Mouse (Mus musculus): ENCODE results near the gene Usp19. TPM values are rescaled to one million over a fixed set of nuclear protein-coding genes. Genes with fewer than 3 reads are reported as not detected.

Usp19 gene
- polyA plus RNA-seq, 1 experiment = 172 TPM

DNA sequence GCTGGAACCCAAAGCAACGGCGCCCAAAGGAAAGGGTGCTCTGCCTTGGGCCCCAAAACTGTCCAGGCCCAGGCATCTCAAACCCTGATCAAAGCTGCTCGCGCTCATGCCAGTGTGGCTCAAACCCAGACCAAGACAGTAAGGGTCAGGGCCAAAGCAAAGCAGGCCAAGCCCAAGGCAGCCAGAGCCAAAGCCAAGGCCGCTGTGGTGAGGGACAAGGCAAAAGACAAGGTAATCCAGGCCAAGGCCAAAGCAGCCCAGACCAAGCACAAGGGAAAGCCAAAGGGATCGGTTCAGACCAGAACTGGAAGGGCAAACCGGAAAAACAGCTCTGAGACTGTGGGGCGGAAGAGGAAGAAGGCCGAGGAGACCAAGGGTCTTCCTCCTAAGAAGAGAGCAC is 26.7 kb upstream of the Usp19 start:
- DNase-seq (ENCODE audit: extremely low spot score in 1 of 2, low spot score in 1 of 2) = no peak

DNA sequence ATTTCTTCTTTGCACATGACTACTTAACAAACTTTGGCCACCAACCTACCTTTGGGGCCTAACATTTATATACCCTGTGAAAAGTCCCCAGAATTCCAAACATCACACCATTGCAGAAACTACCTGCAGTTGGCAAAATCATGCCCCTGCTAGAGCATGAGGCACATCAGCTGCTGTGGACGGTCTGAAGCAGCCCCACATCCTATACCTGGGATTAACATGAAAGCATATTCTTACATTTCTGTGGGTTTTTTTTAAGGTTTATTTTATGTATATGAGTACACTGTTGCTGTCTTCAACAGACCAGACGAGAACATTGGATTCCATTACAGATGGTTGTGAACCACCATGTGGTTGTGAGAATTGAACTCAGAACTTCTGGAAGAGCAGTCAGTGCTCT is 24.2 kb upstream of the Usp19 start:
- DNase-seq (ENCODE audit: extremely low spot score in 1 of 2, low spot score in 1 of 2) = no peak

DNA sequence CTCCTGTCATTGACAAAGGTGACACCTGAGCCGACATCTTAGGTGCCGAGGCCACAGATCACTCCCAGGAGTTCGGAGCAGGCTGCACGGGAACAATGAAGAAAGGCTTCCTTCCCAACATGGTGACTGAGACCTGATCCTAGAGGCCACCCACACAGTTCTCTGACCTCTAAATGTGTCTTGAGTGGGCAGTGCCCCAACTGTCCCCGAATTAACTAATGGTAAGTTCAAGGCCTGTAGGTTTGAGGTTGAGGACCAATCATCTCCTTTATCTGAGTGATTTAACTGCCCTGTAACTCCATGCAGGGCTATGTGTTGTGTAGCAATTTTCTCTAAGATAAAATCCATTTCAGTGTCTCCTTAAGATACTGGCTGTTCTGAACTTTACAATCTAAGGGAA is 21.0 kb upstream of the Usp19 start:
- DNase-seq (ENCODE audit: extremely low spot score in 1 of 2, low spot score in 1 of 2) = no peak

DNA sequence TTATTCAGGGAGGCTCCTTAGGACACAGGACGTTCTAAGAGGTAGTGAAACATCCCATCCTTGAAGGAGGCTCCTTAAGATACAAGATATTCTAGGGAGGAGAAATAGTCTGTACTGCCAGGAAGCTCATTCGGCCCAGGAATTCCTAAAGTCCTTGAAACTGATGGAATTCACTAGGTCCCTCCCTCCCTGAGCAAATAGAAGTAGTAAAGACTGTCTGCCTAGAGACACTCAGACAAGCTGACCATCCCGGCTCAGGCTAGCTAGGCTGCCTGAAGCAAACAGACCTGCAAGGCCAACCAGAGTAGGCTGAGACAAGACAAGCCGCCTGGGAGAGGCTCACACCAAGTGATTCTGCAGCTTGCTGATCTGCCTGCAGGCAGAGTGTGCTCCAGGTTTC is 20.6 kb upstream of the Usp19 start:
- no peak for DNase-seq (ENCODE audit: extremely low spot score in 1 of 2, low spot score in 1 of 2)

DNA sequence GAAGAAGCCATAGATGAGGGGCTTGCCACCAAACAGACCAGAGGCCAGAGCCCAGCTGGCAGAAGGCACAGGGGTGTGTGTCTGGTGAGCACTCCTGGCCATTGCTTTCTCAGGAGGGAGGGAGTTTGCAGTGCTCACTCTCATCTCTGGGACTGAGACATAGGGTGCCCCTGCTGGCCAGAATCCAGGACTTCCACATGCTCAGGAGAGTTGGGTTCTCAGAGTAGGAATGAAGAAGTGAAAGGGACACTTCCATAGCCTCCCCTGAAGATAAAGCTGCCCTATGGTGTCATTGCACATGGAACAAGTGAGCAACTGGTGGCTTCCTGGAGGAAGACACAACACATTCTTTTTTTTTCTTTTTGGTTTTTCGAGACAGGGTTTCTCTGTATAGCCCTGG is 15.9 kb upstream of the Usp19 start:
- no peak for DNase-seq (ENCODE audit: extremely low spot score in 1 of 2, low spot score in 1 of 2)

DNA sequence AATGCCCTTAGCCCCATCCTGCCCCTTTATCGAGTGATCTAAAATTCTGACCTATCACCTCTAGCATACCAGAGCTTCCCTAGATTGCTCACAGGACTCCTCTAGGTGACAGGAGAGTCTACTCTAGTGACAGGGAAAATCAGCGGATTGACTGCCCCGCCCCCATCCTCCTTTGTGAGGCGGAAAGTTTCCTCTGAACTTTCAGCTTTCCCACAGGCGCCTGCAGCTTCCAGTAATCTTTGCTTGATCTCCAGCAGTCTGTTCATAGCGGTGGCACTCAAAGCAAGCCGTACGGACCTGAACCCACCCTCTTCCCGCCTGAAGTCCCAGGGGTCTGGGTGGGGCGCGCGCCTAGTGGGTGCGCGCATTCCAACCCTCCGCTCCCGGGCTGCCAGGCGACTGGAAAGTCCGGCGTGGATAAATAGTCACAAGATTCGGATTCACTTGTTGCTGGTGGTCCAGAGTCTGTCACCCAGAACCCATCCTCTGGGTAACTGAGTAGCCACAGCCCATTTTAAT is 11.7 kb upstream of the Usp19 start:
- no peak for DNase-seq (ENCODE audit: extremely low spot score in 1 of 2, low spot score in 1 of 2)

DNA sequence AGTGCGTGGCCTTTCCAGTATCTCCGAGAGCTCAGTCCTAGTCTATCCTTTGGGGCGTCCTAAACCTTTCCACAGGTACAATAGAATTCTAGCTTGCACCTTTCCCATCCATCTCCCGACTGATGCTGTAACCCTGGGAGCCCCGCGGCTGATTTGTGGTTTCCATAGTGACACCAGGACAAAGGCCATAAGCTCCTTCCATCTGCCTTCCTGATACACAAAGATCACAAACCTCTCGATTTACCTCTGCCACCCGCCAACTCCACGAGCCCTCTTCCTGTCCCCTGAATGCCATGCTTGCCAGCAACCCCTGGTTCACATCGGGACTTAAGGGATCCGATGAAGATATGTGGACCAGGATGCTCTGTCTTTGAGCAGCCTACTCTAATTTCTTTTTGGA is 11.2 kb upstream of the Usp19 start:
- DNase-seq (ENCODE audit: extremely low spot score in 1 of 2, low spot score in 1 of 2) = no peak

DNA sequence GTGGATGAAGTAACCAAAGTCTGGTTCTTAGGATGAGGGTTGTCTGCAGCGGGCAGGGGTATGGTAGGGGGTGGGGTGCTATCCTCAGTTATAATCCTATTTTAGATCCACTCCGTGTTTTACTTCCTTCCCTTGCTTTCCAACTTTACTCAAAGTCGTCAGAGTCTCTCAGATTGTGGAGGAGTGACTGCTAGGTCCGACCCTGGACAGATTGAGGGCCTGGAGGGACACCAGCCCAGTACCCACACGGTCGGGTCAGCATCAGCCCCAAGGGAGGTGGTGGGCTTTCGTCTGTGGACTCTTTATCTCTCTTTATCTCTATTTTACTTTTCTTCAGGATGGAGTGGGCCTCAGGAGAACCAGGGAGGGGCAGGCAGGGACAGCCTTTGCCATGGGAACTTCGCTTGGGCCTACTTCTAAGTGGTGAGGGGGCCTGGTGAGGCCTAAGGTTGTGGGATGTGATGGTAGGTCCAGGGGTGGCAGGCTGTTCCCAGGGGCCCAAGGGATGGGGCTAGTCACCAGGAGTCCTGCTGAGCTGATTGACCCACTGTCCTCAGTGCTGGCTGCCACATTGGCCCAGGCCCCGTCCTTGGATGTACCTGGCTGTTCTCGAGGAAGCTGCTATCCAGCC is 10.6 kb upstream of the Usp19 start, which contains the start of gene Lamb2:
Gene Lamb2 (plus strand): TSS at position 16 of the 631 bp plus-strand sequence.
- peak in 1 of 2 experiments; percentile 40 for DNase-seq (ENCODE audit: extremely low spot score in 1 of 2, low spot score in 1 of 2)

DNA sequence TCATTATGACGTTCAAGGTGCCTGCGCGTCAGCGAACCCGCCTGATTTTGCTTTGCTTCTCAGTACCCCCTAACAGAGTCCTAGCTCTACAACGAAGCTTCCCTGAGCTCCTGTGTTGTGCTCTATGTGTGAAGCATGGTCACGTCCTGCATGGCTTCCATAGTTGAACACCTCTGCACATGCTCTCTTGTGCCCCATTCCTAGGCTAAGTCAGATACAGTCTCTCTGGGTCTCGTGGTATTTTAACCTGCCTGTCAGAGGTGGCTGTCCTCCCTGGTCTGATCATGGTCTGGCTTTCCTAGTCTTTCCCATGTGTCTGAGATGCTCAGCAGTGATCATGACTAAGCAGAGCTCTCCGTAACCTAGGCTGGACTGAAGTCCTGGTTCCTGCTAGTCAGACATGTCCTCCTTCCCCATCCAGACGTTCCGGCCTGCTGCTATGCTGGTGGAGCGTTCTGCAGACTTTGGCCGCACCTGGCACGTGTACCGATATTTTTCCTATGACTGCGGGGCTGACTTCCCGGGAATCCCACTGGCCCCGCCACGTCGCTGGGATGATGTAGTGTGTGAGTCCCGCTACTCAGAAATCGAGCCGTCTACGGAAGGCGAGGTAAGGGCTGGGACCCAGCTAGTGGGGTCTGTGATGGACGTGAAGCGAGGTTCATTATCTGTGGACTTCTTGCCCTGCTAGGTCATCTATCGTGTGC is 9.4 kb upstream of the Usp19 start:
- DNase-seq (ENCODE audit: extremely low spot score in 1 of 2, low spot score in 1 of 2) = no peak

DNA sequence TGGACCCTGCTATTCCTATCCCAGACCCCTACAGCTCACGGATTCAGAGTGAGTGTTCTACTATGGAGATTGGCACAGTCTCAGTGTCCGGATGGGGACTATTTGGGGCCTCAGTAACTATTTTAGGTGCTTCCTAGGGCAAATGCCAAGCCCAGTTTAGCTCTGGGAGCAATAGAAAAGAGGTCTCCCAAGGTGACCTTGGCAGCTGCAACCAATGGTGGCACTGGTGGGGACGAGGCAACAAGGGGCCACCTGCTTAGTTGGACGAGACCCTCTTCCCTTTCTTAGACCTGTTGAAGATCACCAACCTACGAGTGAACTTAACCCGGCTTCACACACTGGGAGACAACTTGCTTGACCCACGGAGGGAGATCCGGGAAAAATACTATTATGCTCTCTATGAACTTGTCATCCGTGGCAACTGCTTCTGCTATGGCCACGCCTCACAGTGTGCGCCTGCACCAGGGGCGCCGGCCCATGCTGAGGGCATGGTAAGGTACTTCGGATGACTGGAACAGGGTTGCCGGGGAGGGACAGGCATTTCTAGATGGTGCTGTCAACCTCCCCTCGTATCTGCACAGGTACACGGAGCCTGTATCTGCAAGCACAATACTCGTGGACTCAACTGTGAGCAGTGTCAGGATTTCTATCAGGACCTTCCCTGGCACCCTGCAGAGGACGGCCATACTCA is 8.7 kb upstream of the Usp19 start:
- no peak for DNase-seq (ENCODE audit: extremely low spot score in 1 of 2, low spot score in 1 of 2)

DNA sequence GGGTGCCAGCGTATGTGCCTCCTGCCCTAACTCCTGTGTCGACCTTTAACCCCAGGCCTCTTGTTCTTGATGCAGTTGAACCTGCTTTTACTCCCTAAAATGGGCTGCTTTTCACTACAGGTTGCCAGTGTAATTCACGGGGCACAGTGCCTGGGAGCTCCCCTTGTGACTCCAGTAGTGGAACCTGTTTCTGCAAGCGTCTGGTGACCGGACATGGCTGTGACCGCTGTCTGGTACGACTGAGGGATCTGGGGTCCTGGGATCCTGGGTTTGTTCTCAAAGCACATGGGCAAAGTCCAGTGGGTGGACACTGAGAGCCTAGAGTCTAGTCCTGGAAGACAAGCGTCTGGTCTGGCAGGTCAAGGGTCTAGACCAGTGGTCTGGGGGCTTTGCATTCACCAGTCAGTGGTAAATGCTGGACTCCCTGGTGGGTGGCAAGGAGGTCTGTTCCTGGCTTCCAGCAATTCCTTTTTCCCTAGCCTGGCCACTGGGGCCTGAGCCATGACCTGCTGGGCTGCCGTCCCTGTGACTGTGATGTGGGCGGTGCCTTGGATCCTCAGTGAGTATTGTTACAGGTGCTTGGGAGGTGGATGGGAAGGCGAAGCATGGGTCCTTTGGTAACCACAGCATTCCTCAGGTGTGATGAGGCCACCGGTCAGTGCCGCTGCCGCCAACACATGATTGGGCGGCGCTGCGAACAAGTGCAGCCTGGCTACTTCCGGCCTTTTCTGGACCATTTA is 7.2 kb upstream of the Usp19 start:
- no peak for DNase-seq (ENCODE audit: extremely low spot score in 1 of 2, low spot score in 1 of 2)

DNA sequence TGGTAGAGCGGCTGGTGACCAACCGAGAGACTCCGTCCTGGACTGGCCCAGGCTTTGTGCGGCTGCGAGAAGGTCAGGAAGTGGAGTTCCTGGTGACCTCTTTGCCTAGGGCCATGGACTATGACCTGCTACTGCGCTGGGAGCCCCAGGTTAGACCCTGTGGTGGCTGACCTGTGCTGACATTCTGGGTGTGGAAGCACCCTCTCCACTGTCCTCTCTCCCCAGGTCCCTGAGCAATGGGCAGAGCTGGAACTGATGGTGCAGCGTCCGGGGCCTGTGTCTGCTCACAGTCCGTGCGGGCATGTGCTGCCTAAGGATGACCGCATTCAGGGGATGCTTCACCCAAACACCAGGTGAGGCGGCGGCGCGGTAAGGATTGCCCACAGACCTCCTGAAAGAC is 6.4 kb upstream of the Usp19 start:
- DNase-seq (ENCODE audit: extremely low spot score in 1 of 2, low spot score in 1 of 2) = no peak

DNA sequence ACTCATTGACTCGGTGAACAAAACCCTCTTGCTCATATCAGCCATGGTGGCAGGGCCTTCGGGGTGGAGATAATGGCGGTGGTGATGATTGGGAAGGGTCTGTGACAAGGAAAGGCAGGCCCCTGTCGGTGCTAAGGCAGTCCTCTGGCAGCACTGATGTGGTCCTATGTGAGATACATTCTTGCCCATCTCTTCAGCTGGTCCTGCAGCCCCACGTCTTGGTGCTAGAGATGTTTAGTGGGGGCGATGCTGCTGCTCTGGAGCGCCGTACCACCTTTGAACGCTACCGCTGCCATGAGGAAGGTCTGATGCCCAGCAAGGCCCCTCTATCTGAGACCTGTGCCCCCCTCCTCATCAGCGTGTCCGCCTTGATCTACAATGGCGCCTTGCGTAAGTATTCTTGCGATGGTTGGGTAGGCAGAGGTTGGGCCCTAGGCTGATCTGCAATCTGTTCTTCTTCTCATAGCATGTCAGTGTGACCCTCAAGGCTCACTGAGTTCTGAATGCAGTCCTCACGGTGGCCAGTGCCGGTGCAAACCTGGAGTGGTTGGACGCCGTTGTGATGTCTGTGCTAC is 5.0 kb upstream of the Usp19 start:
- no peak for DNase-seq (ENCODE audit: extremely low spot score in 1 of 2, low spot score in 1 of 2)

DNA sequence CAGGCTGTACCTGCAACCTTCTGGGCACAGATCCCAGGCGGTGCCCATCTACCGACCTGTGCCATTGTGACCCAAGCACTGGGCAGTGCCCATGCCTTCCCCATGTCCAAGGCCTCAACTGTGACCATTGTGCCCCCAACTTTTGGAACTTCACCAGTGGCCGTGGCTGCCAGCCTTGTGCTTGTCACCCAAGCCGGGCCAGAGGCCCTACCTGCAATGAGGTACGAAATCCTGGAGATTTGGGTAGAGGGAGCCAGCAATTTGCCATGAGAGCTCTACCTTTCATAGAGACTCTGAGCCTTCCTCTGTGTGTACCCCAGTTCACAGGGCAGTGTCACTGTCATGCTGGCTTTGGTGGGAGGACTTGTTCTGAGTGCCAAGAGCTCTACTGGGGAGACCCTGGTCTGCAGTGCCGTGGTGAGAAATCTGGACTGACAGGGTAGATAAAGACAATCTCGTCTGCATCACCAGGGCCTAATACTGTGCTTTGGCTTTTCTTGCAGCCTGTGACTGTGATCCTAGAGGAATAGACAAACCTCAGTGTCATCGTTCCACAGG is 3.4 kb upstream of the Usp19 start:
- no peak for DNase-seq (ENCODE audit: extremely low spot score in 1 of 2, low spot score in 1 of 2)

DNA sequence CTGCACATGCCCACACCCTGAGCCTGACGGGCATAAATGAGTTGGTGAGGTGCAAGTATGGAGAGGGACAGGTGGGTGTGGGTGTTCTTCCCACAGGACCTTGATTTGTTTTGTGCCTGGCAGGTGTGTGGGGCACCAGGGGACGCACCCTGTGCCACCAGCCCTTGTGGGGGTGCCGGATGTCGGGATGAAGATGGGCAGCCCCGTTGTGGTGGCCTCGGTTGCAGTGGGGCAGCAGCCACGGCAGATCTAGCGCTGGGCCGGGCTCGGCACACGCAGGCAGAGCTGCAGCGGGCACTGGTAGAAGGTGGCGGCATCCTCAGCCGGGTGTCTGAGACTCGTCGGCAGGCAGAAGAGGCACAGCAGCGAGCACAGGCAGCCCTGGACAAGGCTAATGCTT is 2.0 kb upstream of the Usp19 start:
- DNase-seq (ENCODE audit: extremely low spot score in 1 of 2, low spot score in 1 of 2) = no peak

DNA sequence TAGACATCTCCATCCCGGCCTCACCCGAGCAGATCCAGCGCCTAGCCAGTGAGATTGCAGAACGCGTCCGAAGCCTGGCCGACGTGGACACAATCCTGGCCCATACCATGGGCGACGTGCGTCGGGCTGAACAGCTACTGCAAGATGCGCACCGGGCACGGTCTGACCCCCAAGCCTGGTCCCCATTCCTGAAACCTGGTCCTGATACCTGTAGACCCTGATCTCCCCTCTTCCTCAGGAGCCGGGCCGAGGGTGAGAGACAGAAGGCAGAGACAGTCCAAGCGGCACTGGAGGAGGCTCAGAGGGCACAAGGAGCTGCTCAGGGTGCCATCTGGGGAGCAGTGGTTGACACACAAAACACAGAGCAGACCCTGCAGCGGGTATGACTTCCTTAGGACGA is 1.2 kb upstream of the Usp19 start:
- no peak for DNase-seq (ENCODE audit: extremely low spot score in 1 of 2, low spot score in 1 of 2)

DNA sequence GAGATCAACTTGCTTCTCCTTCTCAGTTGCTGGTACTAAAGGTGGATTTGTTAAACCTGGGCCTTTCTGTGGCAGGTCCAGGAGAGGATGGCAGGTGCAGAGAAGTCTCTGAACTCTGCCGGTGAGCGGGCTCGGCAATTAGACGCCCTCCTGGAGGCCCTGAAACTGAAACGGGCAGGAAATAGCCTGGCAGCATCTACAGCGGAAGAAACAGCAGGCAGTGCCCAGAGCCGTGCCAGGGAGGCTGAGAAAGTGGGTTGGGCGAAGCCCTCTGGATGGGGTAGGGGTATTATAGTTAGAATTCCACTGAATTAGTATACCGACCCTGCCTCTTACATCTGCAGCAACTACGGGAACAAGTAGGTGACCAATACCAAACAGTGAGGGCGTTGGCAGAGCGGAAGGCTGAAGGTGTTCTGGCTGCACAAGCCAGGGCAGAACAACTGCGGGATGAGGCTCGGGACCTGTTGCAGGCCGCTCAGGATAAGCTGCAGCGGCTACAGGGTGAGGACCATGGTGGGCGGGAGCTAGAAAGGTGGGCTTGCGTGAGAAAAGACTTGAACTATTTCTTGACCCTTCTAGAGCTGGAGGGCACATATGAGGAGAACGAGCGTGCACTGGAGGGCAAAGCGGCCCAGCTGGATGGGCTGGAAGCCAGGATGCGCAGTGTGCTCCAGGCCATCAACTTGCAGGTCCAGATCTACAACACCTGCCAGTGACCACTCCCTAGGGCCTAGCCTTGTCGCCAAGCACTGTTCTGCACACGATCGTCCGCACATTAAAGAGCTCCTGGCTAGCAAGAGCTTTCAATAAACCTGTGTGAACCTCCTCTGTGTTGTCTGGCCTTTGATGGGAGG is 472 bp upstream of the Usp19 start:
- DNase-seq (ENCODE audit: extremely low spot score in 1 of 2, low spot score in 1 of 2) = no peak

DNA sequence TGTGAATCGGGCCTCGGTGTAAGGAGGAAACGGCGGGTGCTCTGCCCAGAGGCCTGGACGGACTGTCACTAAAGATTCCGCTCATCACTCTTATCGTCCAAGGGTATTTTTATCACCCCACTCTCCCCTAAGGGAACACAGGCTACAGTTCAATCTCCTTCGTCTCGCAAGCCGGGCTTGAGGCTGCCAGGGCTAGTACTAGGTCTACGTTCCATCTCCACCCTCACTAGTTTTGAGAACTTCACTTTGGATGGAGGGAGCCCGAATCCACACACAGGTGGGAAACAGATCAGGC is 831 bp downstream of the Usp19 start:
- no peak for DNase-seq (ENCODE audit: extremely low spot score in 1 of 2, low spot score in 1 of 2)

DNA sequence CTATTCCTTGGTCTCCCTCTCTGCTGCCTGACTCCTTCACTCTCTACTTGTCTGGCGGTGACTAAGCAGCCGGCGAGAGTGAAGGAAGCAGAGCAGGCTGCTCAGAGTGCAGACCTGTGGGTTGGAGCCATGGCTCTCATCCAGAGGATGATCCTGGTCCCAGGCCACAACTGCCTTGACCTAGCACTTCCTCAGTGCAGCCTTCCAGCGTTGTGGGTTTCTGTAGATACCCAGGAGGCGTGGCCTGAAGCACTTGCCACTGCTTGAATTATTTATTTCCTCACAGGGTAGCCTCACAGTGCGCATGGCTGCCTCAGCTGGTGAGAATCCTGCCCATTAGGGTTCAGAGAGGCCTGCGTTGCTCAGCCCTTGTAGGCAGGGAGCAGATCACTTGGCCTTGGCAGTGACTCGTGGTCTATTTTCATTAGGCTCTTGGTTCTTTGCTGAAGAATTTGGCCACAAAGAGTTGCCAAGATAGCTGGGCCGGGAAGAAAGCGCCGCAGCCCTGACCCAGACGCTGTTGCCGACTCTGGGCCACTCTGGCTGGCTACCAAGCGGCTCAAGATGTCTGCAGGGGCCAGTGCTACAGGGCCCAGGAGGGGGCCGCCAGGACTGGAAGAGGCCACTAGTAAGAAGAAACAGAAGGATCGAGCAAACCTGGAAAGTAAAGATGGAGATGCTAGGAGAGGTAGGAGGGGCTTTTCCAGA is 1.8 kb downstream of the Usp19 start:
- no peak for DNase-seq (ENCODE audit: extremely low spot score in 1 of 2, low spot score in 1 of 2)
